Mouse (Mus musculus) myocyte (in vitro differentiated cells): ENCODE data around the gene Lgals4.

Experiments used
- CEBPB ChIP-seq: IDR thresholded peaks from 2 replicates; pipeline ENCODE4 v1.6.1; 2011; ENCODE audit warnings: mild to moderate bottlenecking, moderate library complexity; ENCODE audit not compliant: poor library complexity, insufficient read depth, severe bottlenecking
- E2F4 ChIP-seq: IDR thresholded peaks from one replicate; pipeline ENCODE4 v1.6.1; 2011; ENCODE audit warnings: mild to moderate bottlenecking, control low read depth, moderate library complexity; ENCODE audit not compliant: insufficient read depth
- MAX ChIP-seq: IDR thresholded peaks from one replicate; pipeline ENCODE4 v1.6.1; 2011; ENCODE audit warnings: low read depth, mild to moderate bottlenecking, control low read depth
- MYOD1 ChIP-seq, 3 experiments: IDR thresholded peaks; one replicate each; pipeline ENCODE4 v1.6.1; 2011; ENCODE audit warnings: control low read depth in 2 of 3, low read depth in 2 of 3, mild to moderate bottlenecking in 2 of 3, moderate library complexity in 1 of 3; ENCODE audit not compliant: insufficient read length in 2 of 3, control insufficient read depth in 1 of 3
- MYOG ChIP-seq, 3 experiments: IDR thresholded peaks; one replicate each; pipeline ENCODE4 v1.6.1; 2011; ENCODE audit warnings: control low read depth in 2 of 3, low read depth in 2 of 3, mild to moderate bottlenecking in 2 of 3; ENCODE audit not compliant: insufficient read length in 2 of 3, control insufficient read depth in 1 of 3, insufficient read depth in 1 of 3
- POLR2A ChIP-seq: IDR thresholded peaks from one replicate; pipeline ENCODE4 v1.6.1; 2011; ENCODE audit warnings: low read depth, mild to moderate bottlenecking, control low read depth, moderate library complexity; ENCODE audit not compliant: insufficient read length
- POLR2AphosphoS2 ChIP-seq: IDR thresholded peaks from one replicate; pipeline ENCODE4 v1.6.1; 2011; ENCODE audit warnings: low read depth, control low read depth; ENCODE audit not compliant: insufficient read length
- REST ChIP-seq: IDR thresholded peaks from one replicate; pipeline ENCODE4 v1.6.1; 2011; ENCODE audit warnings: mild to moderate bottlenecking, control low read depth, moderate library complexity; ENCODE audit not compliant: insufficient read depth, insufficient read length
- SRF ChIP-seq: IDR thresholded peaks from one replicate; pipeline ENCODE4 v1.6.1; 2011; ENCODE audit warnings: low read depth; ENCODE audit not compliant: control insufficient read depth, insufficient read length
- TCF12 ChIP-seq: IDR thresholded peaks from one replicate; pipeline ENCODE4 v1.6.1; 2011; ENCODE audit warnings: mild to moderate bottlenecking, control low read depth; ENCODE audit not compliant: poor library complexity, insufficient read depth, severe bottlenecking
- TCF3 ChIP-seq: IDR thresholded peaks from one replicate; pipeline ENCODE4 v1.6.1; 2011; ENCODE audit warnings: low read depth, control low read depth; ENCODE audit not compliant: insufficient read length
- USF1 ChIP-seq: IDR thresholded peaks from one replicate; pipeline ENCODE4 v1.6.1; 2011; ENCODE audit warnings: low read depth, mild to moderate bottlenecking, control low read depth, moderate library complexity

- TF ChIP-seq POLR2A (no peak), POLR2AphosphoS2 (no peak), E2F4 (no peak), CEBPB (no peak), MYOG (IDR thresholded peaks at IDR 0.05; ENCODE audit: control insufficient read depth in 1 of 3, insufficient read depth in 1 of 3, insufficient read length in 2 of 3, low read depth in 2 of 3) (no peak), TCF12 (no peak), MYOD1 (IDR thresholded peaks at IDR 0.05; ENCODE audit: control insufficient read depth in 1 of 3, insufficient read length in 2 of 3, low read depth in 2 of 3) (no peak), SRF (no peak), MAX (no peak), REST (no peak), USF1 (no peak), TCF3 (no peak)
Measured at GRCm38 (mm10) chr7:28801901-28802670, 31.6 kb upstream of the Lgals4 start.
